Mouse (Mus musculus) bone marrow macrophage, adult 2 months (primary cell): ENCODE data around the gene Pltp.
"Not testable (repeated sequence)": the region's sequence is repeated elsewhere in the genome, so short reads cannot be mapped to it uniquely, and the experiment has no call there.

ENCODE experiments used
- CTCF ChIP-seq: IDR thresholded peaks from 2 replicates; pipeline ENCODE4 v1.5.1; 2012; ENCODE audit warnings: low read depth, mild to moderate bottlenecking, low read length, moderate library complexity
- POLR2A ChIP-seq: IDR thresholded peaks from 2 replicates; pipeline ENCODE4 v1.6.1; 2012; ENCODE audit warnings: mild to moderate bottlenecking, low read depth, low read length, borderline replicate concordance

GRCm38 (mm10) chr2:164875648-164876047 is 18.1 kb upstream of the Pltp start:
- not testable (repeated sequence) for TF ChIP-seq POLR2A, CTCF
